Mouse (Mus musculus): ENCODE results near the gene Fam229a. TPM values are rescaled to one million over a fixed set of nuclear protein-coding genes. Genes with fewer than 3 reads are reported as not detected.
A peak's percentile ranks its signal among the peaks of the same experiment; 100 is the strongest.

The Fam229a gene
- total and polyA plus RNA-seq, 2 experiments from 2014 or later = 0.22 TPM; not detected in 1

DNA sequence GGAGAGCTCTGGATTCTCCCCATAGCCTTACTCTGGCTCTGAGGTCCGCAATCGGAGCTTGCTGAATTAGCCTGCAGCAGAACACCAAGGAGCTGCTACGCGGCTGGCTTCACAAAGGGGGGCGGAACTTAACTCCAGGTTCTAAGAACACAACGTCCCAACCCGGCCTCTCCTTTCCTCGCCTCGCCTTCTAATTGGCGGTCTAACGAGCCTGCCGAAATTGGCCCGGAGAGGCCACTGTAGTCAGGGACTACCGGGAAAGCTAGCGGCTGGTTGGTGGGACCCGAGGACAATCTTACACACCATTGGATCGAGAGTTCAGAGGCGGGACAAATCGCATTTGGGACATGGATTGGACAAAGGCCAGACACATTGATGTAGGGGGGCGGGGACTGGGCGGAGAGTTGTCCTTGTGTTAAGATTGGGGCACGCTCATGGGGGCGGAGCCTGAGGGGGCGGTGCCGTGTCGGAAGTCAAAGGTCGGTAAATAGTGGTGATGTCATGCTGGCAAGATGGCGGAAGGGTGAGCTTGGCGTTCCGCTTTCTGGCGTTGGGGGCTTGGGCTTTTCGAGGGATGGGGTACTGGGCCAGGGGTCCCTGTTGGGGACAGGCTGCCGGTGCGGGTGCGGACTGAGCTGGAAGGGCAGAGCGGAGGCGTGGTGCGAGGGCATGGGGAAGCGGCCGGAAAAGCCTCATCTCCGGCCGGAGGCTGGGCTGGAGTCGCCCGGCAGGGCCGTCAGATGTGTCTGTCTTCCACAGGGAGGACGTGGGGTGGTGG is 29.6 kb upstream of the Fam229a start, which contains the start of gene Bsdc1:
Gene Bsdc1 (plus strand): TSS at position 399 of the 778 bp plus-strand sequence.
- peaks cover 26% of the 10 kb centered on the region for H3K36me3 ChIP-seq (replicated peaks; ENCODE audit: control insufficient read depth, insufficient read depth, low read length)
- H3K4me3 ChIP-seq (ENCODE audit: low read depth, low read length) = peak within 1 kb of the TSS; percentile 89
- DNase-seq (ENCODE audit: low spot score) (peak; percentile 100), ATAC-seq (ENCODE audit: insufficient read depth, low read depth) (peak; percentile 98)
- TF ChIP-seq CTCF (IDR thresholded peaks at IDR 0.05; ENCODE audit: low read depth) (0 out of 2 replicates have a peak, but pooled peaks have one; percentile 3), EP300 (IDR thresholded peaks at IDR 0.05; ENCODE audit: low read depth) (peak; percentile 87; the same call in 1 of the 2 replicates)
- H3K4me1 ChIP-seq (ENCODE audit: control insufficient read depth, insufficient read depth) = peaks cover 10% of the 10 kb centered on the region
- WGBS = under 1% methylated on average over 46 of the region's 46 CpGs
- H3K9me3 ChIP-seq (replicated peaks; ENCODE audit: control insufficient read depth, low read length) = no peaks in the 10 kb centered on the region
- peak within 1 kb of the TSS; percentile 85 for H3K27ac ChIP-seq (ENCODE audit: low read depth)
- H3K4me2 ChIP-seq (ENCODE audit: low read depth, low read length) = peak within 1 kb of the TSS; percentile 96
- H3K27me3 ChIP-seq (ENCODE audit: control insufficient read depth, insufficient read depth, low read length) = no peaks in the 10 kb centered on the region
- peak within 1 kb of the TSS; percentile 76 for H3K9ac ChIP-seq (replicated peaks; ENCODE audit: low read depth, low read length)

GRCm38 (mm10) chr4:129462118-129462517 is 28.9 kb upstream of the Fam229a start:
- Histone ChIP-seq H3K27me3 (ENCODE audit: control insufficient read depth, insufficient read depth, low read length) (no peaks in the 10 kb centered on the region), H3K9me3 (replicated peaks; ENCODE audit: control insufficient read depth, low read length) (no peaks in the 10 kb centered on the region), H3K4me1 (ENCODE audit: control insufficient read depth, insufficient read depth) (peaks cover 10% of the 10 kb centered on the region), H3K4me3 (ENCODE audit: low read depth, low read length) (peak overlapping the region; percentile 89), H3K9ac (replicated peaks; ENCODE audit: low read depth, low read length) (peak overlapping the region; percentile 76), H3K27ac (ENCODE audit: low read depth) (peak overlapping the region; percentile 85), H3K4me2 (ENCODE audit: low read depth, low read length) (peak overlapping the region; percentile 96), H3K36me3 (replicated peaks; ENCODE audit: control insufficient read depth, insufficient read depth, low read length) (peaks cover 33% of the 10 kb centered on the region)
- ATAC-seq (ENCODE audit: insufficient read depth, low read depth) = no peak
- WGBS = 42% methylated on average over 3 of the region's 3 CpGs
- TF ChIP-seq EP300 (IDR thresholded peaks at IDR 0.05; ENCODE audit: low read depth) = no peak
- TF ChIP-seq CTCF (IDR thresholded peaks at IDR 0.05; ENCODE audit: low read depth) = no peak
- no peak for DNase-seq (ENCODE audit: low spot score)

- Histone ChIP-seq H3K27me3 (ENCODE audit: control insufficient read depth, insufficient read depth, low read length) (no peaks in the 10 kb centered on the region), H3K4me3 (ENCODE audit: low read depth, low read length) (no peak overlapping the region), H3K4me2 (ENCODE audit: low read depth, low read length) (no peak overlapping the region), H3K9ac (replicated peaks; ENCODE audit: low read depth, low read length) (no peak overlapping the region), H3K9me3 (replicated peaks; ENCODE audit: control insufficient read depth, low read length) (no peaks in the 10 kb centered on the region), H3K27ac (ENCODE audit: low read depth) (no peak overlapping the region), H3K4me1 (ENCODE audit: control insufficient read depth, insufficient read depth) (peaks cover 10% of the 10 kb centered on the region), H3K36me3 (replicated peaks; ENCODE audit: control insufficient read depth, insufficient read depth, low read length) (peaks cover 46% of the 10 kb centered on the region)
- no peak for ATAC-seq (ENCODE audit: insufficient read depth, low read depth)
- WGBS = 76% methylated on average over 24 of the region's 24 CpGs
- no peak for DNase-seq (ENCODE audit: low spot score)
- no peak for TF ChIP-seq CTCF (IDR thresholded peaks at IDR 0.05; ENCODE audit: low read depth)
- TF ChIP-seq EP300 (IDR thresholded peaks at IDR 0.05; ENCODE audit: low read depth) = no peak
These were observed 27.6 kb upstream of the Fam229a start for GRCm38 (mm10) chr4:129463097-129464059.

- Histone ChIP-seq H3K27me3 (ENCODE audit: control insufficient read depth, insufficient read depth, low read length) (no peaks in the 10 kb centered on the region), H3K27ac (ENCODE audit: low read depth) (no peak overlapping the region), H3K9me3 (replicated peaks; ENCODE audit: control insufficient read depth, low read length) (no peaks in the 10 kb centered on the region), H3K4me3 (ENCODE audit: low read depth, low read length) (no peak overlapping the region), H3K9ac (replicated peaks; ENCODE audit: low read depth, low read length) (no peak overlapping the region), H3K36me3 (replicated peaks; ENCODE audit: control insufficient read depth, insufficient read depth, low read length) (peaks cover 55% of the 10 kb centered on the region), H3K4me1 (ENCODE audit: control insufficient read depth, insufficient read depth) (peaks cover 10% of the 10 kb centered on the region), H3K4me2 (ENCODE audit: low read depth, low read length) (no peak overlapping the region)
- WGBS = 83% methylated on average over 4 of the region's 4 CpGs
- TF ChIP-seq CTCF (IDR thresholded peaks at IDR 0.05; ENCODE audit: low read depth) (no peak), EP300 (IDR thresholded peaks at IDR 0.05; ENCODE audit: low read depth) (no peak)
- DNase-seq (ENCODE audit: low spot score) = no peak
- no peak for ATAC-seq (ENCODE audit: insufficient read depth, low read depth)
These were observed 26.6 kb upstream of the Fam229a start for GRCm38 (mm10) chr4:129464286-129464815.

GRCm38 (mm10) chr4:129476047-129476446 is 14.9 kb upstream of the Fam229a start:
- H3K36me3 ChIP-seq (replicated peaks; ENCODE audit: control insufficient read depth, insufficient read depth, low read length) = peaks cover 81% of the 10 kb centered on the region

More at GRCm38 (mm10) chr4:129476047-129476446, 14.9 kb upstream of the Fam229a start:
- DNase-seq (ENCODE audit: low spot score) = no peak
- no peak for ATAC-seq (ENCODE audit: insufficient read depth, low read depth)
- Histone ChIP-seq H3K27ac (ENCODE audit: low read depth) (no peak overlapping the region), H3K9ac (replicated peaks; ENCODE audit: low read depth, low read length) (no peak overlapping the region), H3K4me1 (ENCODE audit: control insufficient read depth, insufficient read depth) (no peaks in the 10 kb centered on the region), H3K4me2 (ENCODE audit: low read depth, low read length) (no peak overlapping the region), H3K4me3 (ENCODE audit: low read depth, low read length) (no peak overlapping the region), H3K27me3 (ENCODE audit: control insufficient read depth, insufficient read depth, low read length) (no peaks in the 10 kb centered on the region), H3K9me3 (replicated peaks; ENCODE audit: control insufficient read depth, low read length) (no peaks in the 10 kb centered on the region)
- WGBS = 89% methylated on average over 11 of the region's 11 CpGs
- TF ChIP-seq EP300 (IDR thresholded peaks at IDR 0.05; ENCODE audit: low read depth) (no peak), CTCF (IDR thresholded peaks at IDR 0.05; ENCODE audit: low read depth) (no peak)
